Mouse (Mus musculus): ENCODE measurements around the gene Copz2.
"Not testable (repeated sequence)": the region's sequence is repeated elsewhere in the genome, so short reads cannot be mapped to it uniquely, and the experiment has no call there.

The Copz2 gene

GRCm38 (mm10) chr11:96828881-96829280 lies 20.8 kb upstream of the Copz2 start:
- DNase-seq (ENCODE audit: low spot score in 2 of 2), result no peak

DNA sequence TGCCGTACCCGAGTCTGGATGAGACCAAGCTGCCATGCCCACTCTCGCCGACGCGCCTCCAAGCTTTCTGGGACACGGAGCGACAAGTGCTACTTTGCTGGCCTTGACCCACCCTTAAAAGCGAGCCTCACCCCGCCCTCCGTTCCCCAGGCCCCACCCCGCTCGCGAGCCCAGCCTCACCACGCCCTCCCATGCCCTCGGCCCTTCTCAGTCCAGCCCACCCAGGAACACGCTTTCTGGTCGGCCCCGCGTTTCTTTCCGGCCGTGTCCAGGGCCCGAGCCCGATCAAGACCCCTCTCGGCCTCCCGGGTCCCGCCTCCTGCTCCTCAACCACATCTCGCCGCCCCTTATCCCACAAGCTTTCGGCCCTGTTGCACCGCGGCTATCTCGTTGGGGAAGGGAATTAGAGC lies 20.3 kb upstream of the Copz2 start:
- DNase-seq (ENCODE audit: low spot score in 2 of 2), result peak; percentile 87 to 91

DNA sequence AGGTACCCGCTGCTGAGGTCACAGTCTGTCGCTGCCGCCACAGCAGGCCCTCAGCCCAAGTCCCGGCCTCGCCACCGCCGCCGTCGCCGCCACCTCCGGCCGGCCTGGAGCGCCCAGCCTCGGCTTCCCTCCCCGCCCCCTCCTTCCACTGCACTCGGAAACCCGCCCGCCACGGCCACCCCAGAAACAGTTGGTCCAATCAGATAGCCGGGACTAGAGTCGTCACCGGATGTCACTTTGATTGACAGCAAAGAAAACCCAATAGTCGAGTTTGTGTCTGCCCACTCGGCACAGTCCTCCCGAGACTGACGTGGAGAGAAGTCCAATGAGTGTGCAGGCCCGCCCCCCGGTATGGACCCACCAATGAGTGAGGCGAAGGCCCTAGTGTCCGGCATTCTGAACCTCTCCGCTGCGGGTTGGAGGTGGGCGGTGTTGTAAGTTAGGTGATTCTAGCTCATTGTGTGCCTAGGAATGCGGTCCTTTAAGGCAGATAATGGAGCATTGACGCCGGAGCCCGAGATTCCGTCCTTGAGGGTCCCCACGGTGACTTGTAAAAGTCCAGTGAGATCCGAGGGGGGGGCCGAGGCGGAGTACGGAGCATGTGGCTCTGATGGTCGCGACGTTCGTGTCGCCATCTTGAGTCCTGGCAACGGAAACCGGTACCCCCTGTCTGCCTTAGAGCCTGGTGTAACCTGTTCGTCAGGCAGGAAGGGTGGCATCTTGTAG lies 19.7 kb upstream of the Copz2 start, which contains the start of gene Nfe2l1:
Gene Nfe2l1 (minus strand): TSS at position 156 of the 726 bp plus-strand sequence.
- peak; percentile 98 for DNase-seq (ENCODE audit: low spot score in 2 of 2)

DNA sequence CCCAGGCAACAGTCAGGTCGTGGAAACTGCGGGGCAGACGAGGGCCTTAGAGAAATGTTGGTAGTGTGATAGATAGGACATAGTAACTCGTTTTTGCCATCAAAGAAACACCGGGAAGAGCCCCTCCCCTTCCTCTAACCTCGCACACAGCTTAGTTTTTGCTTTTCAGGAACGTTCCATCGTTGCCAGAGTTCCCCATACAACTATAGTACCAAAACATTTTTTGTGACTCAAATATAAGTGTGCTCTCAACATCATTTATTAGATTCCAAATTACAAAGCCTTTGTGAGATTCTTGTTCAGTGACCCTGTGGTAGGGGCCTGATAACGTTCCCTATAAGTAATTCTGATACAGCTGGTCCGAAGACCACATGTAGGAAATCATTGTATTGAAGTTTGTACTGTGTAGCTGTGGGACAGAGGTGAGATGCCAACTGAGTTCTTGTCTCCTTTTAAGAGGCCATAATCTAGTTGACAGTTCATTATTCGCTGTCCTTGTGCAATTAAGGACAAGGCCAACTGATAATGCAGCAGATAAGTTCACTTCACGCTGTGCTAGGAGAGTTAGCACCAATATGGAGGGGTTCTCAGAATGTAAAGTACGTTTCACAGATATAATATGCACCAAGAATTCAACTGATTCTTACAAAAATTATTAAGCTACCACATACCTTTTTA lies 19.0 kb upstream of the Copz2 start:
- no peak for DNase-seq (ENCODE audit: low spot score in 2 of 2)

- DNase-seq (ENCODE audit: low spot score in 2 of 2), result no peak
These were observed 18.2 kb upstream of the Copz2 start for GRCm38 (mm10) chr11:96831516-96831915.

- DNase-seq (ENCODE audit: low spot score in 2 of 2), result no peak
These were observed 17.1 kb upstream of the Copz2 start for GRCm38 (mm10) chr11:96832541-96832940.

GRCm38 (mm10) chr11:96832973-96833372 lies 16.7 kb upstream of the Copz2 start:
- no peak for DNase-seq (ENCODE audit: low spot score in 2 of 2)

GRCm38 (mm10) chr11:96834127-96834526 lies 15.5 kb upstream of the Copz2 start:
- DNase-seq (ENCODE audit: low spot score in 2 of 2), result no peak

- no peak for DNase-seq (ENCODE audit: low spot score in 2 of 2)
These were observed 12.4 kb upstream of the Copz2 start for GRCm38 (mm10) chr11:96837298-96837697.

- no peak for DNase-seq (ENCODE audit: low spot score in 2 of 2)
These were observed 11.3 kb upstream of the Copz2 start for GRCm38 (mm10) chr11:96838341-96838740.

- DNase-seq (ENCODE audit: low spot score in 2 of 2), result no peak
These were observed 10.2 kb upstream of the Copz2 start for GRCm38 (mm10) chr11:96839428-96839827.

GRCm38 (mm10) chr11:96839877-96840276 lies 9.8 kb upstream of the Copz2 start:
- no peak for DNase-seq (ENCODE audit: low spot score in 2 of 2)

DNA sequence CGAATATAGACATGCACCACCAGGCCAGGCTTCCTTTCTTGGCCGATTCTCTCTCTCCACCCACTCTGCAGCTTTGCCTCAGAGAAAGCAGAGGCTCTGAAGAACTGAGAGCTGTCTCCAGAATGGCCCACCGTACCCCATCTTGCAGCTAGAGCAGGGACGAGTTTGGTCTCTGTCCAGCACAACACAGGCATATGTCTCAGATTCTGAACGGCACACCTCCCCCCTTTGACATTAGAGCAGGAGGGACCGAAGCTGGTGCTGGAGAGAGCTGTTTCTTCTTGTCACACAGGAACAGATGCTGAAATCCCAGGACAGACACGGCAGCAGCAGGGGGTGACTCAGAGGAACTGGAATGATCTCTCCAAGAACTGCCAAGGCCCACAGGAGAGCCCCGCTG lies 9.4 kb upstream of the Copz2 start:
- DNase-seq (ENCODE audit: low spot score in 2 of 2), result no peak

- no peak for DNase-seq (ENCODE audit: low spot score in 2 of 2)
These were observed 6.0 kb upstream of the Copz2 start for GRCm38 (mm10) chr11:96843627-96844026.

GRCm38 (mm10) chr11:96847240-96847639 lies 2.4 kb upstream of the Copz2 start:
- DNase-seq (ENCODE audit: low spot score in 2 of 2), result no peak

DNA sequence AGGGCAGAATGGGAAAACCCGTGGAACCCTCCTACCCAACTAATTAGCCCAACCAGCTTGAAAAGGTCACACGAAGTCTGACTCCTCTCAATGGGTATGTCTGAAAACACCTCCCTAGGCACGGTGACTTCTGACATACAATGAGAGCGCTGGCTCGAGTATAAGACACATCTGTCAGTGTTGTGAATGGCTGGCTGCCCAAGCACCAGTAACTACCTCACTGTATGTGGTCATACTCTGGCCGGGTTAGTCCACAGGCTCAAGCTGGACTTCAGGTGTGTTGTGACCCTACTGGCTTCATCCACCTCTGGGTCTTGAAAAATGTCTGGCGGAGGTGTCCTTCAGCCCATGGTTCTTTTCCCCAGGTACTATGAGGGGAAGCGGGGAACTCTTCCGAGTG lies 976 bp upstream of the Copz2 start:
- DNase-seq (ENCODE audit: low spot score in 2 of 2), result no peak

DNA sequence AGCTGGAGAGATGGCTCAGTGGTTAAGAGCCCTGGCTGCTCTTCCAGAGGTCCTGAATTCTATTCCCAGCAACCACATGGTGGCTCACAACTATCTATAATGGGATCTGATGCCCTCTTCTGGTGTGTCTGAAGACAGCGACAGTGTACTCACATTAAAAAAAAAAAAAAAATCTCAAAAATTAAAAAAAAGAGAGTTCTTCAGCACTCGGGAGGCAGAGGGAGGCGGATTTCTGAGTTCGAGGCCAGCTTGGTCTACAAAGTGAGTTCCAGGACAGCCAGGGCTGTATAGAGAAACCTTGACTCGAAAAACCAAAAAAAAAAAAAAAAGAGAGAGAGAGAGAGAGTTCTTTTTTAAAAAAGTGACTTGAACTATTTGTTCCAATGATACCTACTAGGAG lies 525 bp upstream of the Copz2 start:
- DNase-seq (ENCODE audit: low spot score in 2 of 2), result not testable (repeated sequence)

DNA sequence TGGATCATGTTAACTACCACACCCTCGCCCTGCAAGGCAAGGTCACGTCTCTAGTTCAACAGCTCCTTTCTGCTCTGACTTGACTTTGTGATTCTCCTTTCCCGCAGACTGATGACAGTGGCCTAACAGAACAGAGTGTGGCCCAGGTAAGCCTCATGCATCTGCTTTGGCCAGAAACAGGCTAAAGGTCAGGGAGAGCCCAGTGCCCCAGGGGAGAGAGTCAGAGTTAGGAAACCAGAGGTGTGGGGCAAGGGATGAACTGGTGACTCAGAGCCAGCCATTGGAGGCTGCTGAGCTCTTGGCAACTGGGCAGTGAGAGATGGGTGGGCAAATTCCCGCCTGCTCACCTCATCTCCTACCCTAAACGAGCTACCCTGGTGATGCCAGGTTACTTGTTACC lies 7.8 kb downstream of the Copz2 start:
- no peak for DNase-seq (ENCODE audit: low spot score in 2 of 2)

DNA sequence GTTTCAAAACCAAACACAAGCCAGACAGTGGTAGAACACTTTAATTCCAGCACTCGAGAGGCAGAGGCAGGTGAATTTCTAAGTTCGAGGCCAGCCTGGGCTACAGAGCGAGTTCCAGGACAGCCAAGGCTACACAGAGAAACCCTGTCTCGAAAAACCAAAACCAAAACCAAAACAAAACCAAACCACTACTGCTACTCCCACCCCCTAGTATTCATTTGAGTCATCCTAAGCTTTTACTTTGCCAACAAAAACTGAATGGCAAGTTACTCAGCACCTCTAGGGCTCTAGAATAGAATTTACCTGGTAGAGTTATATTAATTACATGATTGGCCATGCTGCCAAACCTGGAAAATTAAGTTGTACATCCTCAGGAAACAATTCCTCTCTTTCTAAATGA lies 10.0 kb downstream of the Copz2 start:
- no peak for DNase-seq (ENCODE audit: low spot score in 2 of 2)

DNA sequence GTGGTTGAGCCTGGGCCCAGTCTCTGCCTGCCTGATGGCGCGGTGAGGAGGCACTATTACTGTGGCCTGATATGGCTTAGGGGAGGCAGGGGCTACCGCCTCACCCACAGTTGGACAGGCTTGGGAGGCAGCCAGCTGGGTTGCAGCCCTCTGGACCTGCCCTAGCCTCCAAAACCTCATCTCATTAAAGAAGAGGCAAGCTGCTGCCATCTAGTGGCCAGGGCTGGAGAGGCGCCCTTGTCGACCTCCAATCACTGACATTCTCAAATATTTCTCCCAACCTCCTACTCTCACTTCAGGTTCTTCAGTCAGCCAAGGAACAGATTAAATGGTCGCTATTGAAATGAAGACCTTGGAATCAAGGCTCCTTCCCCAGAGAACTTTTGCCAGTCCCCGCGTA lies 10.9 kb downstream of the Copz2 start:
- DNase-seq (ENCODE audit: low spot score in 2 of 2), result peak; percentile 75 to 89

GRCm38 (mm10) chr11:96861446-96861845 lies 11.8 kb downstream of the Copz2 start:
- peak in 1 of 2 experiments; percentile 58 for DNase-seq (ENCODE audit: low spot score in 2 of 2)

- peak; percentile 92 to 96 for DNase-seq (ENCODE audit: low spot score in 2 of 2)
These were observed 12.2 kb downstream of the Copz2 start for GRCm38 (mm10) chr11:96861878-96862289.

- DNase-seq (ENCODE audit: low spot score in 2 of 2), result no peak
These were observed 12.9 kb downstream of the Copz2 start for GRCm38 (mm10) chr11:96862534-96862933.
